Mouse (Mus musculus): ENCODE data around the gene Msto1. TPM values are rescaled to one million over a fixed set of nuclear protein-coding genes. Genes with fewer than 3 reads are reported as not detected.
"Not testable (repeated sequence)": the region's sequence is repeated elsewhere in the genome, so short reads cannot be mapped to it uniquely, and the experiment has no call there.

The Msto1 gene
- total RNA-seq, 2 experiments from 2014 or later = 19.9 to 29.4 TPM

DNA sequence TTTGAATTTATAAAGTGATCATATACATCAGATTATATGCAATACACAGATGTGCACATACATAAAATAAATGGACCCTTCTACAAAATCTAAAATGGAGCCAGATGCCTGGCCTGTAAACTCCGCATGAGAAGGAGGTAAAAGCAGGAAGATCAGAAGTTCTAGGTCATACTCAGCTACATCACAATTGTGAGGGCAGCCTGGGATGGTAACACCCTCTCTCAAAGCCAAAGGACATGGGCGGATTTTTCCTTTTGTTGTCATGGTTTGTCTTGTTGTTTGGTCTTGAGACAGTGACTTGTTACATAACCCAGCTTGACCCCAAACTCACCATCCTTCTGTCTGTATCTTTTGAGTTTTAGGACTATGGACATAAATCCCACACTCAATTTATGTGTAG is 8.1 kb downstream of the Msto1 start:
- no peak for ATAC-seq (replicated peaks; ENCODE audit: poor library complexity, severe bottlenecking)

DNA sequence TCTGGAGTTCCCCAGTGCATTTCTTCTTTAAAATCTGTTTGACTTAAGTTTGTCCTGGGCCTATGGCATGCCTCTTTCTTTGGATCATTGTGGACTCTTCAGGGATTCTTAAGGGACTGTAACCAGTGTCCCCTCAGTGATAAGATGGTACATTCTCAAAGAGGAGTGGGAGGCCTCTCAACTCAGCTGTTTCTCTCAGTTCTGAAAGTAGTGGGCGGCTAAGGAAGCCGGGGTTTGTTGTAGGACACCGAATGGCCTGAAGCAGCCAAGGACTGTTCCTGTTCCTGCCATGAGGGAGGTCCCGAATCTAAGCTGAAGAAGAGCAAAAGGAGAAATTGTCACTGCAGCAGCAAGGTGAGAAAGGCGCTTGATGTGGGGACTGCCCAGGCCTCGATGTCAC is 8.6 kb downstream of the Msto1 start:
- ATAC-seq (replicated peaks; ENCODE audit: poor library complexity, severe bottlenecking) = no peak

DNA sequence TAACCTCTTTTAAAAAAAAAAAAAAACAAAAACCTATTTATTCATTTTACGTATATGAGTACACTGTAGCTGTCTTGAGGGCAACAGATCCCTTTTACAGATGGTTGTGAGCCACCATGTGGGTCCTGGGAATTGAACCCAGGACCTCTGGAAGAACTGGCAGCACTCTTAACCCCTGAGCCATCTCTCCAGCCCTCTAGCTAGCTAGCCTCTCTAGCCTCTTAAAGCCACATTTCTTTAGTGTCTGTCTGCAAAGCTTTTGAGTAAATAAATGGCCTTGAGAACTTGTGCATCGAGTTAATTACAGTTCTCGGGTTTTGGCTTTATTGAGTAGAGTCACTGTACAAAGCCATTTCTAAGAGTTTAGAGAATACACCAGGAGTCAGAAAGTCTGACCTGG is 9.0 kb downstream of the Msto1 start:
- no peak for ATAC-seq (replicated peaks; ENCODE audit: poor library complexity, severe bottlenecking)

DNA sequence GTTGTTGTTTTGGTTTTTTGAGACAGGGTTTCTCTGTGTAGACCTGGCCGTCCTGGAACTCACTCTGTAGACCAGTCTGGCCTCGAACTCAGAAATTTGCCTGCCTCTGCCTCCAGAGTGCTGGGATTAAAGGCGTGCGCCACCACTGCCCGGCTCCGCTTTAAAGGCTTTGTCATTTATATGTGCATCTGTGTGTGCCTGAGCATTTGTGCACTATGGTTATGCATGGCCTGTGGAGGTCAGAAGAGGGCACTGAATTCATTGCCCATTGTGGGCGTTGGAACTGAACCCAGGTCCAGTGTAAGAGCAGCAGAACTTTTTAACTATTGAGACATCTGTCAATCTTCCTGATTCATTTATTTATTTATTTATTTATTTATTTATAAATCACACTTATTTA is 20.8 kb downstream of the Msto1 start:
- not testable (repeated sequence) for ATAC-seq (replicated peaks; ENCODE audit: poor library complexity, severe bottlenecking)

DNA sequence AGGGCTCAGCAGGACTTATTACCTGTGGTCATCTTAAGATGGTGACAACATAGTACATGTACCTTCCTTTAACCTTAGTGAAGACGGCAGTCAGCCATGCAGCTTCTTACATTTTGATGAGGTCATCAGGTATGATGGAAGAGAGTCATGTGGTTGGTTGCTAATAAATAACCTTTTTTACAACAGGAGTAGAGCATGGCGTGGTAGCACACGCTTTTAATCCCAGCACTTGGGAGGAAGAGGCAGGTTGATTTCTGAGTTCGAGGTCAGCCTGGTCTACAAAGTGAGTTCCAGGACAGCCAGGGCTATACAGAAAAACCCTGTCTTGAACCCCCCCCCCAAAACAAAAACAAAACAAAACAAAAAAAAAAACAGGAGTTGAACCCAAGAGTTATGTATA is 31.3 kb downstream of the Msto1 start:
- not testable (repeated sequence) for ATAC-seq (replicated peaks; ENCODE audit: poor library complexity, severe bottlenecking)

DNA sequence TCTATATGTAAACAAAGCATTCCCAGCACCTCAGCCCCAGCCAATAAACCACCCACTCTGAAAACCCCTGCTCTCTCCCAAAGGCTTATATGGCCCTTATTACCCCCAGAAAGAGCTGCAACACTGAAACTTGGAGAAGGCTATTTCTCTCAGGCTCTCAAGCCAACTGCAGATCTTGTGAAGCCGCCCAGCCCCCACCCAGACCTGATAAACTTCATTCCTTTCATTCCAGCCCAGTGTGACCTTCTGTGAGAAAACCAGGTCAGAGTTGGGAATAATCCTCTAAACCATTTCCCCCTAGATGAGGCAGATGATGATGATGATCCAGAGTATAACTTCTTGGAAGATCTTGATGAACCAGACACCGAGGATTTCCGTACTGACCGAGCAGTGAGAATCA is 45.4 kb downstream of the Msto1 start:
- ATAC-seq (replicated peaks; ENCODE audit: poor library complexity, severe bottlenecking) = not testable (repeated sequence)

DNA sequence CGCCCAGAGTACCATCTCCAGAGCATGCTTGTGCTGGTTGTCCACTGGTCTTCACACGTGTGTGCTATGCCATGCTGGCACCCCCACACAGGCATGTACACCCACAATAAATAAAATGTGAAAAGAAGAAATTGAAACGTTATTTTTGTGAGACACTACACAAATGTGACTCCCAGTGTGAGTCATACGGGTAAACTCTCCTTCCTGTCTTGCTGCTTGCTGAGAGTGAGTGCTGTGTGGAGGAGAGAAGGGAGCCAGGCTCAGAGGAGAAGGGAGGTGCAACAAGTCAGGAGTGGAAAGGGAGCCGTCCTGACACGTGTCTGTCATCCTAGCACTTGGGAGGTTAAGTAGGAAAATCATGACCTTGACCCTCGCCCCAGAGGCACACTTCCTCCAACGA is 46.6 kb downstream of the Msto1 start:
- ATAC-seq (replicated peaks; ENCODE audit: poor library complexity, severe bottlenecking) = not testable (repeated sequence)

DNA sequence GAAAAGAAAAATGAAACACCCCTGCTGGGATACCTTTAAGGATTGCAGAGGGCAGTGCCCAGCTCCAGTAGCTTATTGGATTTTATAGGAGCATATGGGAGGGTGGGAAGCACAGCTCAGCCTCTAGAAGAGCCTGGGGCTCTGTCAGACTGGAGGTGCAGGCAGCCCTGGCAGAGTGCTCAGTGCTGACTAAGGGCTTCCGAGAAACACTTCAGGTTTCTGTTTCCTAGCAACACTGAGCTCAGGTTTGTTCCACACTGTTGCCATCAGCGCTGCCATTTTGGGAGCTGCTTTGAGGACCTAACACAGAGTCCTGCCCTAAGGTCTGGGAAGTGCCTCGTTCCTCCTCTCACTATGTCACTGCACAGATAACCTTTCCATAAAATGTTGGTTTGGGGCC is 47.1 kb downstream of the Msto1 start:
- ATAC-seq (replicated peaks; ENCODE audit: poor library complexity, severe bottlenecking) = not testable (repeated sequence)

DNA sequence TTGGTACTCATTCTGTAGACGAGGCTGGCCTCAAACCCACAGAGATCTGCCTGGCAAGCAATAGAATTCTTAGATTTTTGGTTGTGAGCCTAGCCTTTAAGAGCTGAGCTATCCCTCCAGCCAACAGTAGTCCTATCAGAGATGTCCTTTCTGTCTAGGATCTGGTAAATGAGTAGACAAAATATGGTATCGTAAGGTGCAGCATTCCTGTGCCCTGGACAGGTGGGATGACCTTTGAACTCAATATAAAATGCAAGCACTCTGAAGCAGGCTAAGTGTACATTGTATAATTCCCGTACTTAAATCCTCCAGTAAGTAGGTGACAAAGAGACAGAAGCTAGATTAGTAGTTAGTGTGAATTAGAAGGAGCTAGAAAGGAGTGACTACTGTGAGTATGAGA is 51.7 kb downstream of the Msto1 start:
- no peak for ATAC-seq (replicated peaks; ENCODE audit: poor library complexity, severe bottlenecking)

DNA sequence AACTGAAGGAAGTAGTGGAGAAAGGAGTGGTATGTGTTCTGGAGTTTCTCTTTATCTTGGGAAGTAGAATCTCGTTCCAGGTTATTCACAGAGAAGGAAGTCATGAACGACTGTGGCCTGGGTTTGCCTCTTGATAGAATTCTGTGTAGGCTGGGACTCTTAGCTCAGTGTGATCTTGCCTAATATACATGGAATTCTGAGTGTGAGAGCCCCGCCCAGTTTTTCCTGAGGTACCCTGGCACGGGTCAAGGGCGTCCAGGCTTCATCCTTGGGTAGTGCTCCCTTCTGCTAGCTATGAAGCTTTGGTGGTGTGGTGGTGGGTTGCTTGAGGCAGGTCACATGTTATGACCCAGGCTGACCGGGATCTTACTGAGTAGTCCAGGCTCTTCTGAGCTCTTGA is 58.0 kb downstream of the Msto1 start:
- no peak for ATAC-seq (replicated peaks; ENCODE audit: poor library complexity, severe bottlenecking)

Other genes starting within 250 kb of the Msto1 start
- gene Khdc4, start 228.2 kb downstream of the Msto1 start, total RNA-seq (2014; fragmentation: Nextera tagmentation) = 57.4 and 68.2 TPM in 2 replicates
- gene Khdc4, start 228.2 kb downstream of the Msto1 start, total RNA-seq (2017) = 35.4 and 49.3 TPM in 2 replicates
- gene Rit1, start 197.2 kb downstream of the Msto1 start, total RNA-seq (2014; fragmentation: Nextera tagmentation) = 17.5 and 20.5 TPM in 2 replicates
- 20.0 and 26.5 TPM in 2 replicates for gene Rit1, start 197.2 kb downstream of the Msto1 start, total RNA-seq (2017)
- gene Syt11, start 138.8 kb downstream of the Msto1 start, total RNA-seq (2014; fragmentation: Nextera tagmentation) = 0.19 and 0.62 TPM in 2 replicates
- 0.65 and 1.1 TPM in 2 replicates for gene Syt11, start 138.8 kb downstream of the Msto1 start, total RNA-seq (2017)
- gene Gon4l, start 78.8 kb downstream of the Msto1 start, total RNA-seq (2014; fragmentation: Nextera tagmentation) = 34.9 and 45.3 TPM in 2 replicates
- gene Gon4l, start 78.8 kb downstream of the Msto1 start, total RNA-seq (2017) = 22.8 and 29.2 TPM in 2 replicates
- 37.7 and 41.5 TPM in 2 replicates for gene Ash1l, start 36.6 kb upstream of the Msto1 start, total RNA-seq (2014; fragmentation: Nextera tagmentation)
- 17.0 and 23.5 TPM in 2 replicates for gene Ash1l, start 36.6 kb upstream of the Msto1 start, total RNA-seq (2017)
- gene Dap3, start 37.2 kb upstream of the Msto1 start, total RNA-seq (2014; fragmentation: Nextera tagmentation) = 86.8 and 108 TPM in 2 replicates
- gene Dap3, start 37.2 kb upstream of the Msto1 start, total RNA-seq (2017) = 83.9 and 89.5 TPM in 2 replicates
- 34.0 and 34.2 TPM in 2 replicates for gene Rusc1, start 179.3 kb upstream of the Msto1 start, total RNA-seq (2014; fragmentation: Nextera tagmentation)
- 11.4 and 19.3 TPM in 2 replicates for gene Rusc1, start 179.3 kb upstream of the Msto1 start, total RNA-seq (2017)
- not detected in 2 replicates for gene Gm43738, start 187.1 kb upstream of the Msto1 start, total RNA-seq (2014; fragmentation: Nextera tagmentation)
- not detected in 2 replicates for gene Gm43738, start 187.1 kb upstream of the Msto1 start, total RNA-seq (2017)
- gene Fdps, start 188.0 kb upstream of the Msto1 start, total RNA-seq (2014; fragmentation: Nextera tagmentation) = 161 and 178 TPM in 2 replicates
- gene Fdps, start 188.0 kb upstream of the Msto1 start, total RNA-seq (2017) = 198 and 245 TPM in 2 replicates
- gene Pklr, start 222.1 kb upstream of the Msto1 start, total RNA-seq (2014; fragmentation: Nextera tagmentation) = 0.32 TPM in 1 of 2 replicates, not detected in the other
- 0.26 and 0.43 TPM in 2 replicates for gene Pklr, start 222.1 kb upstream of the Msto1 start, total RNA-seq (2017)
- gene Hcn3, start 246.2 kb upstream of the Msto1 start, total RNA-seq (2014; fragmentation: Nextera tagmentation) = 0.77 TPM in 1 of 2 replicates, not detected in the other
- gene Hcn3, start 246.2 kb upstream of the Msto1 start, total RNA-seq (2017) = 0.56 and 0.82 TPM in 2 replicates

Data from granulocyte monocyte progenitor cell, adult 5-6 weeks (primary cell).